Mouse (Mus musculus): ENCODE measurements around the gene Ccdc144b. TPM values are rescaled to one million over a fixed set of nuclear protein-coding genes. Genes with fewer than 3 reads are reported as not detected.

The Ccdc144b gene
- polyA plus RNA-seq, 1 experiment from 2014 or later = not detected

DNA sequence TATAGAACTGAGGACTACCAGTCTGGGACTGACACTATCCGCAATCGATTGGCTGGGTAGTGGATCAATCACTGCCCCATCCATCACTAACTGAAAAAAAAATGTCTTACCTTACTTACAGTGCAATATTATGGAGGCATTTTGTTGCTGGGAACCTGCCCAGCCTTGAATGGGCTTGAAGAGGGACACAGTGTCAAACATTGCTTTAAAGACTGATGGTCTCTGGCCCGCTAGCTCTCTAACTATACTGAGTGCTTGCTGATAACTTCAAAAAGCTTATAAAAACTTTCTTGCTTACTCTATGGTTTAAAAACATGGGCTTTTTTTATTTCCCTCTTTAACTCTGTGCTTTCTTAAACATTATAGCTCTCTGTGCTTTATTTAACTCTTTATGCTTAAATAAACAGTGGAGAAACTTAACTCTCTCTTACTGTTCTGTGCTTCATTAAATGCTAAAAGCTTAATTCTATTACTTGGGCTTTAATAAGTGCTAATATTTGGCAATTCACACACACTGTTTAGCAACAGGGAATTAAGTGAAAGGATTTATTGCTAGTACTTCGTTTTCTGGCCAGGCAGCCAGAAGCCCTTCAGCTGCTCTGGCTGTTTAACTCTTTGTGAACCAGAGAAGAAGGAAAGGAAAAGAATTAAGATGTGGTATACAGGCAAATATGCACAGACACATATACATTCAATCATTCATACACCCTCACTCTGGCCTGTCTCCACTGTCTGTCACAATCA, 44.8 kb downstream of the Ccdc144b start:
- Histone ChIP-seq H3K4me1 (replicated peaks; ENCODE audit: control insufficient read depth, insufficient read depth, low read length) (no peaks in the 10 kb centered on the region), H3K27ac (ENCODE audit: low read depth, low read length) (no peak overlapping the region), H3K9me3 (ENCODE audit: control insufficient read depth, low read length) (no peaks in the 10 kb centered on the region), H3K27me3 (ENCODE audit: control insufficient read depth, insufficient read depth, low read length) (no peaks in the 10 kb centered on the region), H3K4me3 (ENCODE audit: low read depth, low read length) (no peak overlapping the region), H3K9ac (ENCODE audit: low read depth, low read length) (no peak overlapping the region), H3K4me2 (replicated peaks; ENCODE audit: low read depth, low read length) (no peak overlapping the region), H3K36me3 (ENCODE audit: control insufficient read depth, insufficient read depth, low read length) (no peaks in the 10 kb centered on the region)
- WGBS = 76% methylated on average over 4 of the region's 4 CpGs
- no peak for ATAC-seq (ENCODE audit: low FRiP score)
- no peak for DNase-seq (ENCODE audit: low spot score)

DNA sequence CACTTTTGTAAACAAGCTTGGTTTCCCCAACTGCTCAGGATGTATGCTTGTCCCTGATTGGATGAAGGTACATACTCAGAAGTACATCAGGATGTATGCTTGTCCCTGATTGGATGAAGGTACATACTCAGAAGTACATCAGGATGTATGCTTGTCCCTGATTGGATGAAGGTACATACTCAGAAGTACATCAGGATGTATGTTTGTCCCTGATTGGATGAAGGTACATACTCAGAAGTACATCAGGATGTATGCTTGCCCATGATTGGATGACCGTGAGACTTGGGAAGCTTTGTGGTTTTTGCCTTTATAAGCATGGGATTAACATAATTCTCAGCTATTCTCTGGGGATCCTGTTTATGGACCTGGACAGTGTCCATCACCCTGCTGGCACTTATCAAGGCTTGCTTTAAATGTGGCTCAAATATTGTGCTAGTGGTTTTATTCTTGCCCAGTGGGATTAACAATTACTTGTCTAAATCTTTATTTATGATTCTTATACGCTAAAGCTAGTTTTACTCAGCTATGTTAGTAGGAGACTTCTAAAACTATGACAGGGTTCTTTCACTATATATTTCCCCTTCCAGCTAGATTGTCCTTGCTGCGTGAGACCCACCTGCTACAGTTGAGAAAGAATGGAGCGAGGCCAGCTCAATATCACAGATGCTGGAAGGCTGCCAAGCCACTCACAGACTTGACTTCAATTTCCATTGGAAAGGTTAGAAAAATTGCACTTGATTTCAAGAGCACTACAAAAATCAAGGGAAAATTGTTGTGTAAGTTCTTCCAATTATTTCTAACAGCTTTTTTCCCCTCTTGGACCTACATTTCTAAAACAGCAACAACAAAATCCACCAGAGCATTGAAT, 49.1 kb downstream of the Ccdc144b start:
- H3K27ac ChIP-seq (ENCODE audit: low read depth, low read length) = no peak overlapping the region
- H3K27me3 ChIP-seq (ENCODE audit: control insufficient read depth, insufficient read depth, low read length) = no peaks in the 10 kb centered on the region
- 88% methylated on average over 4 of the region's 4 CpGs for WGBS
- H3K9ac ChIP-seq (ENCODE audit: low read depth, low read length) = no peak overlapping the region
- no peak overlapping the region for H3K4me2 ChIP-seq (replicated peaks; ENCODE audit: low read depth, low read length)
- H3K4me3 ChIP-seq (ENCODE audit: low read depth, low read length) = no peak overlapping the region
- DNase-seq (ENCODE audit: low spot score) (no peak), ATAC-seq (ENCODE audit: low FRiP score) (no peak)
- H3K36me3 ChIP-seq (ENCODE audit: control insufficient read depth, insufficient read depth, low read length) = no peaks in the 10 kb centered on the region
- H3K9me3 ChIP-seq (ENCODE audit: control insufficient read depth, low read length) = no peaks in the 10 kb centered on the region
- H3K4me1 ChIP-seq (replicated peaks; ENCODE audit: control insufficient read depth, insufficient read depth, low read length) = no peaks in the 10 kb centered on the region; the same call in 1 of the 2 replicates

DNA sequence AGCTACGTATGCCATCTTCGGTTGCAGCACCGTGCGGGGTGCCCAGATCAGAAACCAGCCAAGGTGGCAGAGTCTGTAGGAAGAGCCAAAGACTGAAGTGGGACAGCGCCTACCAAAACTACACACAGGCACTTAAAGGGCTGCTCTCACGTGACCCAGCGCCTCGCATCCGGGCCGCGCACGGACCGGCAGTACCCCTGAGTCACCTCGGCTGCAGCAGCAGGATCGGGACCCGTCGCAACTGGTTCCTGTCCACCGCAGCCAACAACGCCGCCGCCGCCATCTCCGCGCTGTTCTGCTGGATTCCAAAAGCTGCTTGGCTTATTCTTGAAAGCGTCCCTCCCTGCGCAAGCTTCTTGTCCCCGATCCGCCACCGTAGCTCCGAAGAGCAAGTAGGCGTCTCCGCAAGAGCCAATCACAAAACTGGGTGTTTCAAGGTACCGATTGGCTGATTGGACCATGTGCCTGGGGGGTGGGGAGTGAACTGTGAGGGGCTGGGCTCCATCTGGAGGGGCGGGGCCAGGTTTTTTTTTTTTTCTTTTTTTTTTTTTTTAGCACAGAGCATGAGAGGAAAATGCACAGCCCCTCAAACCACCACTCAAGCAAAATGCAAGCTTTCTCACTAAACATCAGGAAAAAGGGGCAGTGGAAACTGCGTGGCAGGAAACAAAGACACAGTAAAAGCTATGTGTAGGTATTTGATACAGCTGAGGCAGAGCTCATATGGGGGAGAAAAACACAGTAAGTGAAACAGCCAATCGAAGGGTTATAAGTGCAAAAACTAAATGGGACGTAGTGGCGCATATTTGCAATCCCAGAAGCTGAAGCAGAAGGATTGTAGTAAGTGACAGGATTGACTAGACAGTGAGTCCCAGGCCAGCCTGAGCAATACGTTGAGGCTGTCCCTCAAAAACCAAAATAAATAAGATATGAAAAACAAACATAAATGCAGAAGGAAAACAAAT, 52.8 kb downstream of the Ccdc144b start, which contains the start of gene Mccc1:
Gene Mccc1 (minus strand): TSS at position 404 of the 965 bp plus-strand sequence.
- H3K27me3 ChIP-seq (ENCODE audit: control insufficient read depth, insufficient read depth, low read length) = no peaks in the 10 kb centered on the region
- WGBS = 6% methylated on average over 39 of the region's 39 CpGs
- H3K4me2 ChIP-seq (replicated peaks; ENCODE audit: low read depth, low read length) = peak within 1 kb of the TSS; percentile 62
- peak within 1 kb of the TSS; percentile 65 for H3K27ac ChIP-seq (ENCODE audit: low read depth, low read length)
- no peaks in the 10 kb centered on the region for H3K36me3 ChIP-seq (ENCODE audit: control insufficient read depth, insufficient read depth, low read length)
- H3K9me3 ChIP-seq (ENCODE audit: control insufficient read depth, low read length) = no peaks in the 10 kb centered on the region
- ATAC-seq (ENCODE audit: low FRiP score) = peak; percentile 100
- peak within 1 kb of the TSS; percentile 59 for H3K9ac ChIP-seq (ENCODE audit: low read depth, low read length)
- peak within 1 kb of the TSS; percentile 64 for H3K4me3 ChIP-seq (ENCODE audit: low read depth, low read length)
- peak; percentile 92 for DNase-seq (ENCODE audit: low spot score)
- H3K4me1 ChIP-seq (replicated peaks; ENCODE audit: control insufficient read depth, insufficient read depth, low read length) = no peaks in the 10 kb centered on the region; the same call in 1 of the 2 replicates

DNA sequence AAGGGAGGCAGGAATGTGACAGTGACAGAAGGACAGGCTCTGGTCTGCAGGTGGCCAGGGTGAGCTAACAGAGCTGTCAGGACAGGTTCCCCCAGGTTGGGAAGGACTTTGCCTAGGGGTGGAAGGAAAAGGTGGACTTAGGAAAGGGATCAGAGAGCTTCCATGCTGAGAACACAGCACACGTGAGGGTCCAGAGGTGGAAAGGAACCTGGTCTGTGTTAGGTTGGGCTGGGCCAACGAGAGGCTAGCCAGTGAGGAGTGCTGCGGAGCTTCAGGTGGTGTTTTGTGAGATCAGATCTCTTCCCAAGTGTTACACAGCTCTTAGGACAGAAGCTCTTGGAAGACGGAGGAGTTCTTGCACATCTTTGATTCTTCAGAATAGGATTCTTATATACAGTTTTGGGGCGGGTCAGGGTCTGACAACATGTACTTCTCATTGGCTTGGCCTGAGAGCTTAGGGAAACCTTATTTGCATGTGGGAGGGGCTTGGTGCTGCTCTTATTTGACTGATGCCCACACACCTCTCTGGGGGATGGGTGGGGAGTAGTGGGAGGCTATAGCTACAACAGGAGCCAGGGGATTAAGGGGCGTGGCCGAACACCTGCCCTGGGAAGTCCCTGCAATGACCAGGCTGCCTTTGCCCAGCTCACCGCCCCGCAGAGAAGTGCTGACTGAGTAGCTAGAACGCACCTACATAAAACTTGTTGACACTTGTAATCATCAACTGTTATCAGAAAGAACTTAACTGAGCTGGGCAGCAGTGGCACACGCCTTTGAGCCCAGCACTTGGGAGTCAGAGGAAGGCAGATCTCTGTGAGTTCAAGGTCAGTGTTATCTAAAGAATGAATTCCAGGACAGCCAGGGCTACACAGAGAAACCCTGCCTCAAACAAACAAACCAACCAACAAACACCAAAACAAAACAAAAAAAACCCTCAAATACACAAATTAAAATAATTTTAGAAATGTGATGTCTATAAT, 58.5 kb downstream of the Ccdc144b start:
- H3K27me3 ChIP-seq (ENCODE audit: control insufficient read depth, insufficient read depth, low read length) = no peaks in the 10 kb centered on the region
- ATAC-seq (ENCODE audit: low FRiP score) (no peak), DNase-seq (ENCODE audit: low spot score) (no peak)
- H3K4me3 ChIP-seq (ENCODE audit: low read depth, low read length) = no peak overlapping the region
- H3K27ac ChIP-seq (ENCODE audit: low read depth, low read length) = no peak overlapping the region
- H3K4me2 ChIP-seq (replicated peaks; ENCODE audit: low read depth, low read length) = no peak overlapping the region
- no peaks in the 10 kb centered on the region for H3K9me3 ChIP-seq (ENCODE audit: control insufficient read depth, low read length)
- 65% methylated on average over 11 of the region's 11 CpGs for WGBS
- no peak overlapping the region for H3K9ac ChIP-seq (ENCODE audit: low read depth, low read length)
- no peaks in the 10 kb centered on the region for H3K36me3 ChIP-seq (ENCODE audit: control insufficient read depth, insufficient read depth, low read length)
- no peaks in the 10 kb centered on the region; the same call in 1 of the 2 replicates for H3K4me1 ChIP-seq (replicated peaks; ENCODE audit: control insufficient read depth, insufficient read depth, low read length)

DNA sequence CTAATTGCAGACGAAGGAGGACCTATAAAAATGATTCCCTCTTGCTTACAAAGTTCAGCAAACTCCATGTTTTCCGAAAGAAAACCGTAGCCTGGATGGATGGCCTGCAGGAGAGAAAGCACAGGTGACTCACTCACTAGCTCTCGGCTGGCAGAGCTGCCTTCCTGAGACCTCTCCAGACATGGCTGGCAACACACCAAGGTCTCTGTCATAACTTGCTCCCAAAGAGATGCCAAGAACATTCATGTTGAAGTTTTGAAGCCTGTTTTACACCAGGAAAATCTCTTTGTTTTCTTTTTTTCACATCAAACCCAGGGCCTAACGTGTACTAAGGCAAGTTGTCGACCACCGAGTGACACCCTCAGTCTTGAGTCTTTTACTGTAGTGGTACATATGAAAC, 62.6 kb downstream of the Ccdc144b start:
- WGBS = 95% methylated on average over 7 of the region's 7 CpGs

DNA sequence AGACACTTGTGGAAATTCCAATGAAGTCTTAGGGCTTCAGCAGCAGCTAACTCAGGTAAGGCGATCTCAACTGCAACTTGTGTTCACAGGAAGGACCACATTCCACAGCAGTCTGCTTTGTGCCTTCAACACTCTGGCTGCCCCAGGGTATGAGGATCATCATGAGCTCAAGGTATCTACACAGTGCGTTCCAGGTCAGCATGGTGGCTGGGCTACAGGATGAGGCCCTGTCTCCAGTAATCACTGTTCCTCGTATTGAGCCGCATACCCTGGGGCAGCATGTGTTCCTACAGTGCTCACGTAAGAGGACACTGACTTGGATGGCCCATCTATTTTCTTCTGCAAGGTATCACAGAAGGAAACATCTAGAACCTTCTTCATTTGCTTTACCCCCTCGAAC, 65.3 kb downstream of the Ccdc144b start:
- Histone ChIP-seq H3K27me3 (ENCODE audit: control insufficient read depth, insufficient read depth, low read length) (no peaks in the 10 kb centered on the region), H3K27ac (ENCODE audit: low read depth, low read length) (no peak overlapping the region), H3K9ac (ENCODE audit: low read depth, low read length) (no peak overlapping the region), H3K9me3 (ENCODE audit: control insufficient read depth, low read length) (no peaks in the 10 kb centered on the region), H3K4me1 (replicated peaks; ENCODE audit: control insufficient read depth, insufficient read depth, low read length) (no peaks in the 10 kb centered on the region), H3K4me3 (ENCODE audit: low read depth, low read length) (no peak overlapping the region), H3K4me2 (replicated peaks; ENCODE audit: low read depth, low read length) (no peak overlapping the region), H3K36me3 (ENCODE audit: control insufficient read depth, insufficient read depth, low read length) (peaks cover 3% of the 10 kb centered on the region; the same call in 1 of the 2 replicates)
- DNase-seq (ENCODE audit: low spot score) = no peak
- WGBS = 92% methylated on average over 6 of the region's 6 CpGs
- ATAC-seq (ENCODE audit: low FRiP score) = no peak

More for the DNA sequence above, 62.6 kb downstream of the Ccdc144b start:
- no peaks in the 10 kb centered on the region for H3K4me1 ChIP-seq (replicated peaks; ENCODE audit: control insufficient read depth, insufficient read depth, low read length)
- DNase-seq (ENCODE audit: low spot score) (no peak), ATAC-seq (ENCODE audit: low FRiP score) (no peak)
- no peaks in the 10 kb centered on the region for H3K9me3 ChIP-seq (ENCODE audit: control insufficient read depth, low read length)
- no peak overlapping the region for H3K27ac ChIP-seq (ENCODE audit: low read depth, low read length)
- H3K4me3 ChIP-seq (ENCODE audit: low read depth, low read length) = no peak overlapping the region
- no peak overlapping the region for H3K9ac ChIP-seq (ENCODE audit: low read depth, low read length)
- no peaks in the 10 kb centered on the region for H3K36me3 ChIP-seq (ENCODE audit: control insufficient read depth, insufficient read depth, low read length)
- H3K4me2 ChIP-seq (replicated peaks; ENCODE audit: low read depth, low read length) = no peak overlapping the region
- no peaks in the 10 kb centered on the region for H3K27me3 ChIP-seq (ENCODE audit: control insufficient read depth, insufficient read depth, low read length)

DNA sequence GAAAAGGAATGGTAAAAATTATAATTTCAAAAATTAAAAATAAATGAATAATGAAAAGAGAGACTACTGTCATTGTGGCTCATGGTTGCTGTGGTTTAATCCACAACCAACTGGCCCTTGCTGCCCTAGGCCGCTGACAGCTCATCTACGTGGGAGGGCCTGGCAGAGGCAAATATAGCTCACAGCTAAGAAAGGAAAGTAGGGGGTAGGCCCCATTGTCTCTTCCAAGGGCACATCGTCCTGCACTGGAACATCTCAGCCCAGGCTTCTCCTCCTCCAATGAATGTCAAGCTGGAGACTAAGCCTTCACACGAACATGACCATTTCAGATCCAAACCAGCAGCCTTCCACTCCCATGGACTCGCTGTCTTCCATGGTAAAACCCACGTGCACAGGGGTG, 67.1 kb downstream of the Ccdc144b start:
- H3K36me3 ChIP-seq (ENCODE audit: control insufficient read depth, insufficient read depth, low read length) = peaks cover 3% of the 10 kb centered on the region; the same call in 1 of the 2 replicates
- no peaks in the 10 kb centered on the region for H3K9me3 ChIP-seq (ENCODE audit: control insufficient read depth, low read length)
- no peak overlapping the region for H3K4me3 ChIP-seq (ENCODE audit: low read depth, low read length)
- WGBS = 90% methylated on average over 6 of the region's 6 CpGs
- H3K27me3 ChIP-seq (ENCODE audit: control insufficient read depth, insufficient read depth, low read length) = no peaks in the 10 kb centered on the region
- H3K9ac ChIP-seq (ENCODE audit: low read depth, low read length) = no peak overlapping the region
- no peaks in the 10 kb centered on the region for H3K4me1 ChIP-seq (replicated peaks; ENCODE audit: control insufficient read depth, insufficient read depth, low read length)
- ATAC-seq (ENCODE audit: low FRiP score) = no peak
- no peak for DNase-seq (ENCODE audit: low spot score)
- no peak overlapping the region for H3K27ac ChIP-seq (ENCODE audit: low read depth, low read length)
- no peak overlapping the region for H3K4me2 ChIP-seq (replicated peaks; ENCODE audit: low read depth, low read length)
